Comparison of ENCODE assay signal across 8 mouse cellular contexts in the genomic region with DNA sequence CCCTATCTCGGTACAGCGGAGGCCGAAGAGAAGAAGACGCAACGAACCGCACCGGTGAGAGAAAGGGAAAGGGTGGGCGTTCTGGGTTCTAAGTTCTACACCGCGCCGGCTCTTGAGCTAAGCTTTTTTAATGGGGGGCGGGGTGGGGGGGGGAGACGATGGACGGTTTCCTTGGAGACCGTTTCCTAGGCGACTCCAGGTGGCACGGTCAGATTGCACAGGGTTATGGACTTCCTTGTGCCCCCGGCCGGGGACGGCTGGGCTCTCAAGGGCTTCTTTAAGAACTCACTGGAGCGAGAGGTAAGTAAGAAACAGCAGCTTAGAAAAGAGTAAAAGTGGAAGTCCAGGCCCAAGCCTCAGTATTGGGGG. TPM values are rescaled to one million over a fixed set of nuclear protein-coding genes. Genes with fewer than 3 reads are reported as not detected.
DNase-seq lines count a peak whose midpoint lies in the region; ATAC-seq and TF ChIP-seq lines count a peak whose summit lies in the region.

No protein-coding gene starts in this region.

- no peak for DNase-seq in layer of hippocampus, adult 2 months (ENCODE audit: low spot score in 2 of 2)
- no peak for DNase-seq in layer of hippocampus, adult 11-12 months (ENCODE audit: low spot score)
- DNase-seq in embryonic facial prominence, embryonic 10.5 days (ENCODE audit: low spot score), result no peak
- DNase-seq in midbrain, embryonic 10.5 days (ENCODE audit: low spot score), result no peak
- DNase-seq in natural killer cell, adult 2 months (ENCODE audit: low spot score in 2 of 2), result no peak
- no peak for DNase-seq in spleen, adult 12 weeks (ENCODE audit: low spot score)
- DNase-seq in right cerebral cortex, postnatal 25 days, result no peak

- H3K27ac ChIP-seq in layer of hippocampus, adult 2 months, result peak overlapping the region; percentile 97
- peak overlapping the region; percentile 96 for H3K27ac ChIP-seq in embryonic facial prominence, embryonic 10.5 days (replicated peaks)
- H3K27ac ChIP-seq in hindbrain, embryonic 16.5 days (ENCODE audit: low read depth, low read length), result peak overlapping the region; percentile 95
- peak overlapping the region; percentile 97 for H3K27ac ChIP-seq in midbrain, embryonic 10.5 days (replicated peaks)

- no peaks in the 10 kb centered on the region for H3K9me3 ChIP-seq in embryonic facial prominence, embryonic 10.5 days
- no peaks in the 10 kb centered on the region for H3K9me3 ChIP-seq in hindbrain, embryonic 16.5 days (ENCODE audit: control insufficient read depth, low read length)
- H3K9me3 ChIP-seq in midbrain, embryonic 10.5 days (replicated peaks), result no peaks in the 10 kb centered on the region

- H3K9ac ChIP-seq in hindbrain, embryonic 16.5 days (ENCODE audit: low read depth, low read length), result peak overlapping the region; percentile 98

- H3K4me2 ChIP-seq in hindbrain, embryonic 16.5 days (ENCODE audit: low read length), result peak overlapping the region; percentile 76

- peak overlapping the region; percentile 78 for H3K4me3 ChIP-seq in layer of hippocampus, adult 2 months
- peak overlapping the region; percentile 92 for H3K4me3 ChIP-seq in embryonic facial prominence, embryonic 10.5 days
- peak overlapping the region; percentile 80 for H3K4me3 ChIP-seq in hindbrain, embryonic 16.5 days (ENCODE audit: low read length)
- peak overlapping the region; percentile 93 for H3K4me3 ChIP-seq in midbrain, embryonic 10.5 days

- H3K36me3 ChIP-seq in embryonic facial prominence, embryonic 10.5 days (replicated peaks), result peaks cover 71% of the 10 kb centered on the region
- H3K36me3 ChIP-seq in hindbrain, embryonic 16.5 days (ENCODE audit: control insufficient read depth, insufficient read depth, low read length), result peaks cover 18% of the 10 kb centered on the region
- H3K36me3 ChIP-seq in midbrain, embryonic 10.5 days, result peaks cover 73% of the 10 kb centered on the region

- TF ChIP-seq CTCF in layer of hippocampus, adult 2 months (conservative IDR thresholded peaks at IDR 0.05), result no peak

- peaks cover 23% of the 10 kb centered on the region for H3K4me1 ChIP-seq in embryonic facial prominence, embryonic 10.5 days
- peaks cover 24% of the 10 kb centered on the region for H3K4me1 ChIP-seq in hindbrain, embryonic 16.5 days (ENCODE audit: control insufficient read depth, insufficient read depth, low read depth, low read length)
- peaks cover 27% of the 10 kb centered on the region for H3K4me1 ChIP-seq in midbrain, embryonic 10.5 days

- H3K27me3 ChIP-seq in embryonic facial prominence, embryonic 10.5 days (replicated peaks; ENCODE audit: low read depth, poor library complexity, severe bottlenecking), result no peaks in the 10 kb centered on the region
- no peaks in the 10 kb centered on the region for H3K27me3 ChIP-seq in hindbrain, embryonic 16.5 days (replicated peaks; ENCODE audit: control insufficient read depth, insufficient read depth, low read length)
- no peaks in the 10 kb centered on the region for H3K27me3 ChIP-seq in midbrain, embryonic 10.5 days (ENCODE audit: low read depth, poor library complexity, severe bottlenecking)

- WGBS in embryonic facial prominence, embryonic 10.5 days, result under 1% methylated on average over 21 of the region's 21 CpGs
- WGBS in hindbrain, embryonic 16.5 days, result 1% methylated on average over 20 of the region's 21 CpGs
- 0% methylated on average over 21 of the region's 21 CpGs for WGBS in midbrain, embryonic 10.5 days

- ATAC-seq in hindbrain, embryonic 16.5 days, result no peak; the same call in 1 of the 2 replicates

RNA-seq across cellular contexts. Expression of a gene that starts 0.2 kb away (rescaled TPM):
- total RNA-seq in layer of hippocampus, adult 2 months (2021), result 100 to 1,000 TPM; 224 to 255 TPM
- 201 and 206 TPM in 2 replicates for polyA plus RNA-seq in embryonic facial prominence, embryonic 10.5 days (2016; fragmentation: Nextera tagmentation; extraction: Ambion mirVana)
- 221 and 244 TPM in 2 replicates for polyA plus RNA-seq in hindbrain, embryonic 16.5 days (2015; fragmentation: Nextera tagmentation; extraction: Ambion mirVana)
- 194 and 199 TPM in 2 replicates for polyA plus RNA-seq in midbrain, embryonic 10.5 days (2016; fragmentation: Nextera tagmentation; extraction: Ambion mirVana)

RNA-seq across cellular contexts. Expression of a gene that starts 0.3 kb away (rescaled TPM):
- total RNA-seq in layer of hippocampus, adult 2 months (2021), result 10 to 100 TPM; 38.1 to 39.5 TPM
- polyA plus RNA-seq in embryonic facial prominence, embryonic 10.5 days (2016; fragmentation: Nextera tagmentation; extraction: Ambion mirVana), result 58.1 and 59.4 TPM in 2 replicates
- polyA plus RNA-seq in hindbrain, embryonic 16.5 days (2015; fragmentation: Nextera tagmentation; extraction: Ambion mirVana), result 56.7 and 61.4 TPM in 2 replicates
- 57.8 and 58.6 TPM in 2 replicates for polyA plus RNA-seq in midbrain, embryonic 10.5 days (2016; fragmentation: Nextera tagmentation; extraction: Ambion mirVana)

RNA-seq across cellular contexts. Expression of a gene that starts 19.2 kb away (rescaled TPM):
- 100 to 1,000 TPM; 184 to 200 TPM for total RNA-seq in layer of hippocampus, adult 2 months (2021)
- 2.8 and 4.9 TPM in 2 replicates for polyA plus RNA-seq in embryonic facial prominence, embryonic 10.5 days (2016; fragmentation: Nextera tagmentation; extraction: Ambion mirVana)
- polyA plus RNA-seq in hindbrain, embryonic 16.5 days (2015; fragmentation: Nextera tagmentation; extraction: Ambion mirVana), result 19.8 and 26.6 TPM in 2 replicates
- 2.3 and 3.8 TPM in 2 replicates for polyA plus RNA-seq in midbrain, embryonic 10.5 days (2016; fragmentation: Nextera tagmentation; extraction: Ambion mirVana)

RNA-seq across cellular contexts. Expression of a gene that starts 35.3 kb away (rescaled TPM):
- total RNA-seq in layer of hippocampus, adult 2 months (2021), result 100 to 1,000 TPM; 145 to 147 TPM
- polyA plus RNA-seq in embryonic facial prominence, embryonic 10.5 days (2016; fragmentation: Nextera tagmentation; extraction: Ambion mirVana), result 139 and 145 TPM in 2 replicates
- polyA plus RNA-seq in hindbrain, embryonic 16.5 days (2015; fragmentation: Nextera tagmentation; extraction: Ambion mirVana), result 81.9 and 95.3 TPM in 2 replicates
- polyA plus RNA-seq in midbrain, embryonic 10.5 days (2016; fragmentation: Nextera tagmentation; extraction: Ambion mirVana), result 148 and 158 TPM in 2 replicates

RNA-seq across cellular contexts. Expression of a gene that starts 57.9 kb away (rescaled TPM):
- total RNA-seq in layer of hippocampus, adult 2 months (2021), result 100 to 1,000 TPM; 114 to 129 TPM
- polyA plus RNA-seq in embryonic facial prominence, embryonic 10.5 days (2016; fragmentation: Nextera tagmentation; extraction: Ambion mirVana), result 248 and 251 TPM in 2 replicates
- 256 and 257 TPM in 2 replicates for polyA plus RNA-seq in hindbrain, embryonic 16.5 days (2015; fragmentation: Nextera tagmentation; extraction: Ambion mirVana)
- 251 and 254 TPM in 2 replicates for polyA plus RNA-seq in midbrain, embryonic 10.5 days (2016; fragmentation: Nextera tagmentation; extraction: Ambion mirVana)
